Mouse (Mus musculus) lung, postnatal 0 days (tissue): ENCODE data around the gene Mrpl42.

Source experiments
- CTCF ChIP-seq: IDR thresholded peaks from 2 replicates; pipeline ENCODE4 v1.5.1; 2016; ENCODE audit warnings: antibody characterized with exemption, mild to moderate bottlenecking
- EP300 ChIP-seq: IDR thresholded peaks from 2 replicates; pipeline ENCODE4 v1.6.1; 2016; ENCODE audit warnings: antibody characterized with exemption, mild to moderate bottlenecking, control low read depth

GRCm38 (mm10) chr10:95517656-95518055 is 15.9 kb upstream of the Mrpl42 start:
- TF ChIP-seq CTCF: no peak
- no peak for TF ChIP-seq EP300
